In the genomic region with DNA sequence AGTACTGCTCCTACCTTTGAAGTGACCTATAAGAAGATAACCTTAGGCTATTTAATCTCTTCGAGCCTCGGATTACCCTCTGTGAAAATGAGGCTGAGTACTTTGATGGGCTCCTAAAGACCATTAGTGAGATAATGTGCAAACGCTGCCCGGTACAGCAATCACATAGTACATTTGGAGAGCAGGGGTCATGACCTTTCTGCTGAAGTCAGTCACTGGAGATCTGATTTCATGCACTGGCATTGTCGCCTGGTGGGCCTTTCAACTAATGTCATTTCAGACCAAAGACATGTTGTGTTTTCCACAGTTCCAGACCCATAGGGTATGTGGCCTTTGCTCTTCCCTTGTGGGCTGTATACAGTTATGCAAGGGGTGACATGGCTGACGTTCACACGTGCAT, we compare ENCODE assay signal across 21 mouse cellular contexts. TPM values are rescaled to one million over a fixed set of nuclear protein-coding genes. Genes with fewer than 3 reads are reported as not detected.
DNase-seq lines count a peak whose midpoint lies in the region; ATAC-seq and TF ChIP-seq lines count a peak whose summit lies in the region.
"Had no signal": no experiment of that assay in that cellular context is flagged by ENCODE, and none has a peak within 500 bp of the region (broad histone marks: within the 10 kb centered on the region; RNA-seq: fewer than 3 reads in every experiment).

No protein-coding gene starts in this region.

- no peak for DNase-seq in cerebellum, adult 2 months
- no peak for DNase-seq in cerebellum, postnatal 36 days
- DNase-seq in hindbrain, embryonic 10.5 days (ENCODE audit: low spot score) = no peak
- no peak for DNase-seq in hindbrain, postnatal 0 days (ENCODE audit: low spot score)
- no peak for DNase-seq in embryonic facial prominence, embryonic 10.5 days (ENCODE audit: low spot score)
- peak; percentile 2 for DNase-seq in midbrain, embryonic 14.5 days
- no peak for DNase-seq in gastrocnemius, postnatal 14 days
- DNase-seq: gastrocnemius, postnatal 10 days; heart, postnatal 10 days; kidney, adult 9 months; kidney, postnatal 36 days; layer of hippocampus, adult 9-11 months; liver, embryonic 13.5 days; right cerebral cortex, adult 18-20 months; spleen, adult 18-20 months; thymus, postnatal 14 days had no signal

- no peak for ATAC-seq in hindbrain, postnatal 0 days
- no peak for ATAC-seq in midbrain, embryonic 14.5 days (ENCODE audit: low FRiP score, low TSS enrichment)
- ATAC-seq in erythroblast, adult 5-6 weeks (replicated peaks; ENCODE audit: low FRiP score, poor library complexity, severe bottlenecking) = no peak
- ATAC-seq: CD4-positive, CD25-positive, alpha-beta regulatory T cell, adult 4 months had no signal

- H3K27ac ChIP-seq in cerebellum, adult 2 months (ENCODE audit: insufficient read depth, low read length) = peak overlapping the region; percentile 55; the same call in 1 of the 2 replicates
- H3K27ac ChIP-seq in hindbrain, embryonic 10.5 days = peak overlapping the region; percentile 91
- H3K27ac ChIP-seq in hindbrain, postnatal 0 days = no peak overlapping the region
- peak overlapping the region; percentile 73; the same call in 1 of the 2 replicates for H3K27ac ChIP-seq in embryonic facial prominence, embryonic 10.5 days (replicated peaks)
- H3K27ac ChIP-seq in midbrain, embryonic 14.5 days (replicated peaks; ENCODE audit: low read depth, low read length) = peak overlapping the region; percentile 46; the same call in 1 of the 2 replicates
- H3K27ac ChIP-seq: heart, embryonic 10.5 days; liver, embryonic 13.5 days had no signal

- no peak overlapping the region for H3K9ac ChIP-seq in hindbrain, postnatal 0 days (replicated peaks; ENCODE audit: low read length)
- no peak overlapping the region for H3K9ac ChIP-seq in midbrain, embryonic 14.5 days (replicated peaks; ENCODE audit: low read length)
- H3K9ac ChIP-seq: limb, embryonic 12.5 days; liver, embryonic 13.5 days had no signal

- peaks cover 71% of the 10 kb centered on the region for H3K4me1 ChIP-seq in cerebellum, adult 2 months (ENCODE audit: control insufficient read depth, insufficient read depth, low read length)
- H3K4me1 ChIP-seq in hindbrain, embryonic 10.5 days (replicated peaks) = peaks cover 95% of the 10 kb centered on the region
- peaks cover 31% of the 10 kb centered on the region for H3K4me1 ChIP-seq in hindbrain, postnatal 0 days (ENCODE audit: insufficient read depth, low read length)
- H3K4me1 ChIP-seq in embryonic facial prominence, embryonic 10.5 days = peaks cover 88% of the 10 kb centered on the region
- peaks cover 54% of the 10 kb centered on the region for H3K4me1 ChIP-seq in midbrain, embryonic 14.5 days (ENCODE audit: control insufficient read depth, insufficient read depth, low read length)
- H3K4me1 ChIP-seq: liver, embryonic 13.5 days had no signal

- H3K36me3 ChIP-seq in hindbrain, embryonic 10.5 days = peaks cover 51% of the 10 kb centered on the region
- H3K36me3 ChIP-seq in hindbrain, postnatal 0 days (ENCODE audit: insufficient read depth, low read length) = no peaks in the 10 kb centered on the region
- H3K36me3 ChIP-seq in embryonic facial prominence, embryonic 10.5 days (replicated peaks) = peaks cover 21% of the 10 kb centered on the region
- H3K36me3 ChIP-seq in midbrain, embryonic 14.5 days (ENCODE audit: control insufficient read depth, insufficient read depth, low read length) = no peaks in the 10 kb centered on the region
- H3K36me3 ChIP-seq: G1E; heart, embryonic 10.5 days; liver, embryonic 13.5 days had no signal

- no peaks in the 10 kb centered on the region for H3K27me3 ChIP-seq in cerebellum, adult 2 months (ENCODE audit: control insufficient read depth, insufficient read depth, low read length)
- no peaks in the 10 kb centered on the region for H3K27me3 ChIP-seq in hindbrain, embryonic 10.5 days (ENCODE audit: insufficient read depth, poor library complexity, severe bottlenecking)
- H3K27me3 ChIP-seq in hindbrain, postnatal 0 days (ENCODE audit: insufficient read depth, low read length) = no peaks in the 10 kb centered on the region
- H3K27me3 ChIP-seq in embryonic facial prominence, embryonic 10.5 days (replicated peaks; ENCODE audit: low read depth, poor library complexity, severe bottlenecking) = no peaks in the 10 kb centered on the region
- no peaks in the 10 kb centered on the region for H3K27me3 ChIP-seq in midbrain, embryonic 14.5 days (ENCODE audit: control insufficient read depth, insufficient read depth, low read length)
- H3K27me3 ChIP-seq: limb, embryonic 12.5 days had no signal

- 30% methylated on average over 7 of the region's 7 CpGs for WGBS in cerebellum, adult 2 months
- WGBS in hindbrain, embryonic 10.5 days = 18% methylated on average over 7 of the region's 7 CpGs
- WGBS in hindbrain, postnatal 0 days = 25% methylated on average over 7 of the region's 7 CpGs
- 25% methylated on average over 7 of the region's 7 CpGs for WGBS in embryonic facial prominence, embryonic 10.5 days
- WGBS in midbrain, embryonic 14.5 days = 19% methylated on average over 7 of the region's 7 CpGs

- intact Hi-C loops in gastrocnemius, postnatal 14 days (cut with DNase I; ENCODE audit: low total_unique reads) = no loop called here

- peak overlapping the region; percentile 21 for H3K4me3 ChIP-seq in cerebellum, adult 2 months (replicated peaks; ENCODE audit: insufficient read depth, low read depth, low read length)
- H3K4me3 ChIP-seq in hindbrain, embryonic 10.5 days = no peak overlapping the region
- no peak overlapping the region for H3K4me3 ChIP-seq in hindbrain, postnatal 0 days (ENCODE audit: low read length)
- H3K4me3 ChIP-seq in embryonic facial prominence, embryonic 10.5 days = no peak overlapping the region
- no peak overlapping the region for H3K4me3 ChIP-seq in midbrain, embryonic 14.5 days (replicated peaks; ENCODE audit: low read depth, low read length)
- H3K4me3 ChIP-seq: heart, embryonic 10.5 days; limb, embryonic 12.5 days; liver, embryonic 13.5 days had no signal

- H3K4me2 ChIP-seq in hindbrain, postnatal 0 days (ENCODE audit: low read depth, low read length) = no peak overlapping the region
- H3K4me2 ChIP-seq in midbrain, embryonic 14.5 days (ENCODE audit: low read length) = peak overlapping the region; percentile 29
- H3K4me2 ChIP-seq: limb, embryonic 12.5 days; liver, embryonic 13.5 days had no signal

- peaks cover 10% of the 10 kb centered on the region; the same call in 1 of the 2 replicates for H3K9me3 ChIP-seq in hindbrain, embryonic 10.5 days
- no peaks in the 10 kb centered on the region for H3K9me3 ChIP-seq in hindbrain, postnatal 0 days (ENCODE audit: low read length)
- H3K9me3 ChIP-seq in embryonic facial prominence, embryonic 10.5 days = peaks cover 8% of the 10 kb centered on the region
- H3K9me3 ChIP-seq in midbrain, embryonic 14.5 days (ENCODE audit: control insufficient read depth, low read length) = no peaks in the 10 kb centered on the region
- H3K9me3 ChIP-seq: G1E; heart, embryonic 10.5 days; limb, embryonic 12.5 days; liver, embryonic 13.5 days had no signal

- no peak for TF ChIP-seq POLR2A in cerebellum, adult 2 months (IDR thresholded peaks at IDR 0.05; ENCODE audit: borderline replicate concordance, insufficient read depth, low read length)

- no peak for TF ChIP-seq CTCF in cerebellum, adult 2 months (IDR thresholded peaks at IDR 0.05; ENCODE audit: borderline replicate concordance, insufficient read depth, low read depth, low read length)
- no peak for TF ChIP-seq CTCF in hindbrain, postnatal 0 days (IDR thresholded peaks at IDR 0.05; ENCODE audit: low read depth)

RNA-seq across cellular contexts. Expression of a gene that starts 24.6 kb away (rescaled TPM):
- polyA plus RNA-seq in cerebellum, adult 2 months (2012; rRNA removed) = 37.9 and 43.6 TPM in 2 replicates
- 36.0 and 43.9 TPM in 2 replicates for polyA plus RNA-seq in hindbrain, embryonic 10.5 days (2016; fragmentation: Nextera tagmentation; extraction: Ambion mirVana)
- total RNA-seq in hindbrain, postnatal 0 days (2014; rRNA removed) = 43.9 and 45.5 TPM in 2 replicates
- 6.8 and 8.1 TPM in 2 replicates for polyA plus RNA-seq in hindbrain, postnatal 0 days (2015; fragmentation: Nextera tagmentation; extraction: Ambion mirVana)
- polyA plus RNA-seq in embryonic facial prominence, embryonic 10.5 days (2016; fragmentation: Nextera tagmentation; extraction: Ambion mirVana) = 14.2 and 14.3 TPM in 2 replicates
- 14.1 and 22.6 TPM in 2 replicates for polyA plus RNA-seq in midbrain, embryonic 14.5 days (2014; fragmentation: Nextera tagmentation; extraction: Ambion mirVana)
- not detected in 2 replicates for total RNA-seq in erythroblast, adult 5-6 weeks (2015; ENCODE audit: low replicate concordance)
- total RNA-seq in erythroblast, adult 5-6 weeks (2017; ENCODE audit: low replicate concordance) = not detected in 2 replicates
- total RNA-seq in gastrocnemius, postnatal 14 days (2021) = 10 to 100 TPM in 1 of 2 experiments, 1 to 10 TPM in 1; 9.4 to 10.7 TPM
- total RNA-seq: G1E had no signal
- polyA plus RNA-seq: G1E had no signal
